Mouse (Mus musculus) cerebellum, adult 9-10 months (tissue): ENCODE measurements at regions not wholly inside any gene's neighbourhood (a gene's known extent, or its start where the extent isn't known, plus 50 kb on each side); places are given as distances from the start of the nearest gene placed in this dataset.

Source experiments
- DNase-seq: peaks from one replicate; pipeline ENCODE4 v3.0.0; 2022

GRCm38 (mm10) chr1:120667776-120668175 is 65.6 kb downstream of the En1 start:
- DNase-seq, result no peak

- DNase-seq, result no peak
Observed at GRCm38 (mm10) chr1:120683532-120684245, 81.5 kb downstream of the En1 start.

GRCm38 (mm10) chr1:120685650-120686244 is 83.5 kb downstream of the En1 start:
- DNase-seq, result peak; percentile 8

GRCm38 (mm10) chr1:120691571-120691970 is 89.4 kb downstream of the En1 start:
- DNase-seq, result no peak

GRCm38 (mm10) chr1:120698189-120698588 is 96.0 kb downstream of the En1 start:
- DNase-seq, result no peak

GRCm38 (mm10) chr1:120704201-120704600 is 102.0 kb downstream of the En1 start:
- no peak for DNase-seq

- no peak for DNase-seq
Observed at GRCm38 (mm10) chr1:120706011-120706410, 103.8 kb downstream of the En1 start.

GRCm38 (mm10) chr1:120708511-120708910 is 106.3 kb downstream of the En1 start:
- no peak for DNase-seq

- no peak for DNase-seq
Observed at GRCm38 (mm10) chr1:120715105-120715877, 113.1 kb downstream of the En1 start.

- no peak for DNase-seq
Observed at GRCm38 (mm10) chr1:120726777-120727176, 124.6 kb downstream of the En1 start.

- DNase-seq, result no peak
Observed at GRCm38 (mm10) chr1:120727427-120727826, 125.2 kb downstream of the En1 start.

GRCm38 (mm10) chr1:120732003-120732402 is 129.8 kb downstream of the En1 start:
- no peak for DNase-seq

GRCm38 (mm10) chr1:120733683-120734082 is 131.5 kb downstream of the En1 start:
- DNase-seq, result no peak

- no peak for DNase-seq
Observed at GRCm38 (mm10) chr1:120734846-120735245, 132.6 kb downstream of the En1 start.

- DNase-seq, result no peak
Observed at GRCm38 (mm10) chr1:120739499-120739898, 137.3 kb downstream of the En1 start.

- DNase-seq, result no peak
Observed at GRCm38 (mm10) chr1:120741091-120741740, 139.0 kb downstream of the En1 start.

- no peak for DNase-seq
Observed at GRCm38 (mm10) chr1:120748963-120749362, 146.7 kb downstream of the En1 start.

- no peak for DNase-seq
Observed at GRCm38 (mm10) chr1:120753406-120753805, 151.2 kb downstream of the En1 start.

GRCm38 (mm10) chr1:120754337-120754736 is 152.1 kb downstream of the En1 start:
- DNase-seq, result no peak

GRCm38 (mm10) chr1:120757283-120757821 is 155.1 kb downstream of the En1 start:
- no peak for DNase-seq

- DNase-seq, result no peak
Observed at GRCm38 (mm10) chr1:120758172-120758571, 156.0 kb downstream of the En1 start.

GRCm38 (mm10) chr1:120758762-120759161 is 156.5 kb downstream of the En1 start:
- no peak for DNase-seq

- no peak for DNase-seq
Observed at GRCm38 (mm10) chr1:120759380-120759779, 157.2 kb downstream of the En1 start.
